Mouse (Mus musculus): ENCODE measurements around the gene P2rx7. TPM values are rescaled to one million over a fixed set of nuclear protein-coding genes. Genes with fewer than 3 reads are reported as not detected.
A peak's percentile ranks its signal among the peaks of the same experiment; 100 is the strongest.

Gene P2rx7
- 1.5 and 2.9 TPM in 2 replicates for polyA plus RNA-seq (2011; ENCODE audit: insufficient read depth, insufficient read length, low replicate concordance, missing spikeins)

DNA sequence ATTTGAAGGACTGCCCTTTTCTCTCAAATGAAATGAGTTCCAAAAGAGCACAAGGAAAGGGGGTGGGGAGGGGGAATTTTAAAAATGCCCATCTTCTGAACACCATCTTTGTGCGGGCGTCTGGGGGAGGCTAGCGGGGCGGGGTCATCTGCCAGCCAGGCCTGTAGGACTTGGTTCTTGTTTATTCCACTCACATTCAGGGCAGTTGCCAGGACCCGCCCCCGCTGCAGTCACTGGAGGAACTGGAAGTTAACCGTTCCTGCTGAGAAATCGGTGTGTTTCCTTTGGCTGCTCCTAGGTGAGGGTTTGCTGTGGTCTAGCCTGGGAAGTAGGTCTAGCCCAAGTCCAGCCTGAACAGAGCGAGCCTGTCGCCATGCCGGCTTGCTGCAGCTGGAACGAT is at the start of gene P2rx7:
Gene P2rx7 (plus strand): TSS at position 211 of the 400 bp plus-strand sequence.
- 4% methylated on average over 12 of the region's 12 CpGs for WGBS

GRCm38 (mm10) chr5:122595470-122595869 is 48.2 kb upstream of the P2rx7 start:
- Histone ChIP-seq H3K27ac (ENCODE audit: control insufficient read depth, insufficient read depth, low read depth, low read length, poor library complexity) (no peak overlapping the region), H3K4me3 (replicated peaks; ENCODE audit: control insufficient read depth, low read depth, low read length) (no peak overlapping the region), H3K4me1 (ENCODE audit: control insufficient read depth, insufficient read depth, low read length) (no peaks in the 10 kb centered on the region)
- no peak for TF ChIP-seq CTCF (IDR thresholded peaks at IDR 0.05; ENCODE audit: control insufficient read depth, insufficient read depth, low read length)
- TF ChIP-seq POLR2A (IDR thresholded peaks at IDR 0.05; ENCODE audit: borderline replicate concordance, control insufficient read depth, low read depth, low read length): no peak
- WGBS: 59% methylated on average over 4 of the region's 4 CpGs

More for the DNA sequence above, at the start of gene P2rx7:
- Histone ChIP-seq H3K4me3 (replicated peaks; ENCODE audit: control insufficient read depth, low read depth, low read length) (peak within 1 kb of the TSS; percentile 74), H3K27ac (ENCODE audit: control insufficient read depth, insufficient read depth, low read depth, low read length, poor library complexity) (peak within 1 kb of the TSS; percentile 67), H3K4me1 (ENCODE audit: control insufficient read depth, insufficient read depth, low read length) (peaks cover 4% of the 10 kb centered on the region)
- TF ChIP-seq CTCF (IDR thresholded peaks at IDR 0.05; ENCODE audit: control insufficient read depth, insufficient read depth, low read length): no peak
- no peak for TF ChIP-seq POLR2A (IDR thresholded peaks at IDR 0.05; ENCODE audit: borderline replicate concordance, control insufficient read depth, low read depth, low read length)

- WGBS: 7% methylated on average over 11 of the region's 11 CpGs
- TF ChIP-seq CTCF (IDR thresholded peaks at IDR 0.05; ENCODE audit: control insufficient read depth, insufficient read depth, low read length) (no peak), POLR2A (IDR thresholded peaks at IDR 0.05; ENCODE audit: borderline replicate concordance, control insufficient read depth, low read depth, low read length) (no peak)
These were observed 41.5 kb upstream of the P2rx7 start for GRCm38 (mm10) chr5:122602233-122602632.

GRCm38 (mm10) chr5:122604894-122605293 is 38.8 kb upstream of the P2rx7 start:
- TF ChIP-seq CTCF (IDR thresholded peaks at IDR 0.05; ENCODE audit: control insufficient read depth, insufficient read depth, low read length): no peak
- no peak overlapping the region for H3K27ac ChIP-seq (ENCODE audit: control insufficient read depth, insufficient read depth, low read depth, low read length, poor library complexity)
- H3K4me3 ChIP-seq (replicated peaks; ENCODE audit: control insufficient read depth, low read depth, low read length): no peak overlapping the region
- 70% methylated on average over 2 of the region's 2 CpGs for WGBS
- H3K4me1 ChIP-seq (ENCODE audit: control insufficient read depth, insufficient read depth, low read length): peaks cover 2% of the 10 kb centered on the region

More at GRCm38 (mm10) chr5:122602233-122602632, 41.5 kb upstream of the P2rx7 start:
- Histone ChIP-seq H3K4me3 (replicated peaks; ENCODE audit: control insufficient read depth, low read depth, low read length) (no peak overlapping the region), H3K27ac (ENCODE audit: control insufficient read depth, insufficient read depth, low read depth, low read length, poor library complexity) (peak overlapping the region; percentile 32; the same call in 1 of the 2 replicates), H3K4me1 (ENCODE audit: control insufficient read depth, insufficient read depth, low read length) (peaks cover 2% of the 10 kb centered on the region)

DNA sequence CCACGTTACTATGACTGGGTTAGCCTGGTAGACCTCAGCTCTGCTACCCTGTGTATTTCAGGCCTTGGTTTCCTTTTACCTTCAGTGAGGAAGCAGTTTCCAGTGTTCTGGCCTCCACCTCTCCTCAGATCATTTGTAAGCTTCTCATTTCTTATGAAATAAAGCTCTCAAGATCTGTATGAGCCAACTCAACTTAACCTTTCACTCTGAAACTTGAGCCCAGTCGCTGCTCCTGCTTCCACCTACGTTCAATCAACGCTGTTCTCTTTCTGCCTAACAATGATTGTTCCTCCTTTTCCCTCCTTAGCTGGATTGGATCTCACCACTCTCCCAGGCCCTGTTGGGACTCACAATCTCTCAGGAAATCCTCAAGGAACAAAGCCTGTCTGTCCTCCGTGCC is 32.1 kb upstream of the P2rx7 start:
- H3K27ac ChIP-seq (ENCODE audit: control insufficient read depth, insufficient read depth, low read depth, low read length, poor library complexity): no peak overlapping the region
- WGBS: 80% methylated on average over 5 of the region's 5 CpGs
- no peak for TF ChIP-seq CTCF (IDR thresholded peaks at IDR 0.05; ENCODE audit: control insufficient read depth, insufficient read depth, low read length)
- TF ChIP-seq POLR2A (IDR thresholded peaks at IDR 0.05; ENCODE audit: borderline replicate concordance, control insufficient read depth, low read depth, low read length): no peak
- no peaks in the 10 kb centered on the region; the same call in 1 of the 2 replicates for H3K4me1 ChIP-seq (ENCODE audit: control insufficient read depth, insufficient read depth, low read length)
- no peak overlapping the region for H3K4me3 ChIP-seq (replicated peaks; ENCODE audit: control insufficient read depth, low read depth, low read length)

- Histone ChIP-seq H3K4me3 (replicated peaks; ENCODE audit: control insufficient read depth, low read depth, low read length) (peak within 1 kb of the TSS; percentile 51), H3K4me1 (ENCODE audit: control insufficient read depth, insufficient read depth, low read length) (no peaks in the 10 kb centered on the region; the same call in 1 of the 2 replicates), H3K27ac (ENCODE audit: control insufficient read depth, insufficient read depth, low read depth, low read length, poor library complexity) (no peak within 1 kb of the TSS; the same call in 1 of the 2 replicates)
- 4% methylated on average over 66 of the region's 67 CpGs for WGBS
- TF ChIP-seq POLR2A (IDR thresholded peaks at IDR 0.05; ENCODE audit: borderline replicate concordance, control insufficient read depth, low read depth, low read length): no peak
- no peak for TF ChIP-seq CTCF (IDR thresholded peaks at IDR 0.05; ENCODE audit: control insufficient read depth, insufficient read depth, low read length)
These were observed 29.6 kb upstream of the P2rx7 start, which contains the start of gene Ift81 for GRCm38 (mm10) chr5:122613908-122614732. Gene Ift81, minus strand, starts transcription at chr5:122614518.

- H3K4me1 ChIP-seq (ENCODE audit: control insufficient read depth, insufficient read depth, low read length): no peaks in the 10 kb centered on the region; the same call in 1 of the 2 replicates
- TF ChIP-seq CTCF (IDR thresholded peaks at IDR 0.05; ENCODE audit: control insufficient read depth, insufficient read depth, low read length): no peak
- TF ChIP-seq POLR2A (IDR thresholded peaks at IDR 0.05; ENCODE audit: borderline replicate concordance, control insufficient read depth, low read depth, low read length): no peak
- H3K27ac ChIP-seq (ENCODE audit: control insufficient read depth, insufficient read depth, low read depth, low read length, poor library complexity): no peak overlapping the region
- 79% methylated on average over 5 of the region's 5 CpGs for WGBS
- H3K4me3 ChIP-seq (replicated peaks; ENCODE audit: control insufficient read depth, low read depth, low read length): no peak overlapping the region
These were observed 26.0 kb upstream of the P2rx7 start for GRCm38 (mm10) chr5:122617718-122618117.

DNA sequence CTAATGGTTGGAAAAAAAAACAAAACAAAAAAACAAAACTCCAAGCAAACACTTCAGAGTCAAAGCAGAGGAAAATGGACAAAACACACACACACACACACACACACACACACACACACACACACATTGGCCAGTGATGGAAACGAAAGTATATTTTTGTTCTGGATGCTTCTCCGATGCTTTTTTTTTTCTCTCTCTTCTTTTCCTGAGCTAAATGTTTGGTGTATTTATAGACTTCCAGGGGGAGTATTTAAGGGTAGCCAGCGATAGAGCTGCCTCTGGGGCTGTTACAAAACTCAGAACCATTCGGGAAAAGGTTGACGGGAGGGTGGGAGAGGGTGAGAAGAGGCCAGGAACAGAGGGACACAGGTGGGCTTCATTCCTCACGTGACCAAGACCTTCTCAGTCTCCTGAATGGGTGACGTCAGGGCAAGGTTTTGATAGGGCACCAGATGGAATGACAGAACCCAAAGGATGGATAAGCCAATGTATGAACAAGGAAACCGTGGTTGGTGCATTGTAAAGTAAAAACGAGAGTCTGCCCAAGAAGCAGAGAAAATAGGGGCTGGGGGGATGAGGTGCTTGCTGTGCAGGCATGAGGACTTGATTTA is 23.9 kb upstream of the P2rx7 start:
- TF ChIP-seq CTCF (IDR thresholded peaks at IDR 0.05; ENCODE audit: control insufficient read depth, insufficient read depth, low read length): no peak
- TF ChIP-seq POLR2A (IDR thresholded peaks at IDR 0.05; ENCODE audit: borderline replicate concordance, control insufficient read depth, low read depth, low read length): no peak
- Histone ChIP-seq H3K4me3 (replicated peaks; ENCODE audit: control insufficient read depth, low read depth, low read length) (no peak overlapping the region), H3K27ac (ENCODE audit: control insufficient read depth, insufficient read depth, low read depth, low read length, poor library complexity) (no peak overlapping the region), H3K4me1 (ENCODE audit: control insufficient read depth, insufficient read depth, low read length) (no peaks in the 10 kb centered on the region)
- WGBS: 76% methylated on average over 9 of the region's 9 CpGs
